In genomic region chr17:24488186-24488661, GRCm38 (mm10) we compare ENCODE assay signal across 8 mouse cellular contexts. TPM values are rescaled to one million over a fixed set of nuclear protein-coding genes. Genes with fewer than 3 reads are reported as not detected.
DNase-seq lines count a peak whose midpoint lies in the region; ATAC-seq and TF ChIP-seq lines count a peak whose summit lies in the region.

Gene Caskin1 (plus strand): TSS chr17:24488601.

- peak; percentile 64 for ATAC-seq in kidney, embryonic 15.5 days (replicated peaks; ENCODE audit: low FRiP score)
- ATAC-seq in megakaryocyte progenitor cell, adult 5-6 weeks (replicated peaks; ENCODE audit: poor library complexity): 0 out of 2 replicates have a peak, but pooled peaks have one; percentile 39

- no peak for TF ChIP-seq POLR2A in embryonic fibroblast, embryonic 13.5 days (IDR thresholded peaks at IDR 0.05; ENCODE audit: low read depth, low read length)

- peak within 1 kb of the TSS; percentile 78 for H3K4me3 ChIP-seq in kidney, embryonic 15.5 days (replicated peaks)
- peak within 1 kb of the TSS; percentile 42 for H3K4me3 ChIP-seq in embryonic fibroblast, embryonic 13.5 days (ENCODE audit: insufficient read depth, low read length)

- H3K27ac ChIP-seq in kidney, embryonic 15.5 days: no peak within 1 kb of the TSS
- H3K27ac ChIP-seq in embryonic fibroblast, embryonic 13.5 days (ENCODE audit: insufficient read depth, low read length): no peak within 1 kb of the TSS

- peaks cover 51% of the 10 kb centered on the region for H3K27me3 ChIP-seq in kidney, embryonic 15.5 days

- peak within 1 kb of the TSS; percentile 100 for H3K4me2 ChIP-seq in kidney, embryonic 15.5 days

- TF ChIP-seq CTCF in embryonic fibroblast, embryonic 13.5 days (IDR thresholded peaks at IDR 0.05; ENCODE audit: borderline replicate concordance, insufficient read depth, low read length): no peak

- no peaks in the 10 kb centered on the region for H3K36me3 ChIP-seq in kidney, embryonic 15.5 days

- peaks cover 29% of the 10 kb centered on the region for H3K4me1 ChIP-seq in kidney, embryonic 15.5 days
- no peaks in the 10 kb centered on the region for H3K4me1 ChIP-seq in embryonic fibroblast, embryonic 13.5 days (ENCODE audit: control insufficient read depth, insufficient read depth, low read length)

- peak within 1 kb of the TSS; percentile 84 for H3K9ac ChIP-seq in kidney, embryonic 15.5 days

- DNase-seq in kidney, adult 11 months: no peak
- peak; percentile 71 for DNase-seq in adrenal gland, postnatal 14 days
- no peak for DNase-seq in layer of hippocampus, postnatal 25 days (ENCODE audit: extremely low spot score in 1 of 2, low spot score in 1 of 2)
- DNase-seq in testis, postnatal 10 days (ENCODE audit: low spot score): peak; percentile 75
- no peak for DNase-seq in spleen, adult 18-20 months

- 1% methylated on average over 28 of the region's 45 CpGs for WGBS in kidney, embryonic 15.5 days

- no peaks in the 10 kb centered on the region for H3K9me3 ChIP-seq in kidney, embryonic 15.5 days (replicated peaks)

RNA-seq across cellular contexts. Expression of gene Caskin1, which starts in this region (rescaled TPM):
- polyA plus RNA-seq in kidney, embryonic 15.5 days (2015; fragmentation: Nextera tagmentation; extraction: Ambion mirVana): 1.8 and 2.3 TPM in 2 replicates
- total RNA-seq in adrenal gland, postnatal 14 days (2021): 14.8 and 16.1 TPM in 2 replicates
- not detected in 2 replicates for polyA plus RNA-seq in embryonic fibroblast, embryonic 13.5 days (2011; ENCODE audit: insufficient read length, low read depth, missing spikeins)
- 100 to 1,000 TPM; 143 to 165 TPM for total RNA-seq in layer of hippocampus, postnatal 25 days (2021)
- not detected in 2 replicates for total RNA-seq in megakaryocyte progenitor cell, adult 5-6 weeks (2015)
- not detected in 2 replicates for total RNA-seq in megakaryocyte progenitor cell, adult 5-6 weeks (2017)

Comparison
In these comparisons a context has a peak if more than half of its experiments do, and no peak if none do; other contexts are left out.
1. RNA of gene Caskin1 (total RNA-seq): 143 to 165 TPM in layer of hippocampus, postnatal 25 days and 14.8 to 16.1 TPM in adrenal gland, postnatal 14 days; not detected in megakaryocyte progenitor cell, adult 5-6 weeks; every median in the first group is over 10 times any median in the second.
2. Peak in ATAC-seq in megakaryocyte progenitor cell, adult 5-6 weeks; RNA of the gene not detected or under 1 TPM.
3. DNase-seq: peak in adrenal gland, postnatal 14 days (single experiment) and testis, postnatal 10 days (single experiment); none in kidney, adult 11 months (single experiment), layer of hippocampus, postnatal 25 days (0 of 2) and spleen, adult 18-20 months (0 of 2).